Mouse (Mus musculus) stomach, embryonic 16.5 days (tissue): ENCODE data around the gene Evpl. TPM values are rescaled to one million over a fixed set of nuclear protein-coding genes. Genes with fewer than 3 reads are reported as not detected.

Experiments used
- ATAC-seq: fragments of 200-750 bp; cut with Nextera tagmentation; 2 replicates; pipeline ENCODE4 v1.8.0; 2017; ENCODE audit warnings: moderate number of reproducible peaks, moderate TSS enrichment; ENCODE audit not compliant: insufficient read depth, low FRiP score
- H3K27ac ChIP-seq: fragments of 300-500 bp; sonication (generic); 2 replicates; pipeline ENCODE4 v1.5.1; 2014; ENCODE audit warnings: low read length
- H3K27me3 ChIP-seq: fragments of 300-500 bp; sonication (generic); 2 replicates; pipeline ENCODE4 v1.6.1; 2014; ENCODE audit warnings: low read length, control low read depth, mixed read lengths; ENCODE audit not compliant: control insufficient read depth, insufficient read depth
- H3K36me3 ChIP-seq: fragments of 300-500 bp; sonication (generic); 2 replicates; pipeline ENCODE4 v1.6.1; 2014; ENCODE audit warnings: low read length; ENCODE audit not compliant: control insufficient read depth, insufficient read depth
- H3K4me1 ChIP-seq: fragments of 300-500 bp; sonication (generic); 2 replicates; pipeline ENCODE4 v1.6.1; 2014; ENCODE audit warnings: low read length, control low read depth, mixed read lengths; ENCODE audit not compliant: control insufficient read depth, insufficient read depth
- H3K4me2 ChIP-seq: fragments of 300-500 bp; sonication (generic); 2 replicates; pipeline ENCODE4 v1.6.1; 2014; ENCODE audit warnings: low read depth, low read length, mixed read lengths
- H3K4me3 ChIP-seq: fragments of 300-500 bp; sonication (generic); replicated peaks from 2 replicates; pipeline ENCODE4 v1.5.1; 2014; ENCODE audit warnings: mild to moderate bottlenecking, low read length
- H3K9ac ChIP-seq: fragments of 300-500 bp; sonication (generic); 2 replicates; pipeline ENCODE4 v1.6.1; 2014; ENCODE audit warnings: low read length
- H3K9me3 ChIP-seq: fragments of 300-500 bp; sonication (generic); replicated peaks from 2 replicates; pipeline ENCODE4 v1.6.1; 2016; ENCODE audit warnings: low read length, control low read depth; ENCODE audit not compliant: control insufficient read depth
- WGBS: fragments of 180-500 bp; shearing (Covaris S2); extraction: QIAGEN DNeasy Blood & Tissue Kit; methylation state at CpG from one replicate; pipeline ENCODE4 v1.1.7; 2014; 5-methylcytosine and 5-hydroxymethylcytosine counted together
- polyA plus RNA-seq: library from polyadenylated mRNA; unstranded; fragments of >200 nt; fragmentation: Nextera tagmentation; extraction: Ambion mirVana; gene quantifications from 2 replicates; pipeline ENCODE4 v1.2.1, GENCODE M21; 2015

Evpl gene
- polyA plus RNA-seq, 1 experiment from 2014 or later, result 19.2 TPM

DNA sequence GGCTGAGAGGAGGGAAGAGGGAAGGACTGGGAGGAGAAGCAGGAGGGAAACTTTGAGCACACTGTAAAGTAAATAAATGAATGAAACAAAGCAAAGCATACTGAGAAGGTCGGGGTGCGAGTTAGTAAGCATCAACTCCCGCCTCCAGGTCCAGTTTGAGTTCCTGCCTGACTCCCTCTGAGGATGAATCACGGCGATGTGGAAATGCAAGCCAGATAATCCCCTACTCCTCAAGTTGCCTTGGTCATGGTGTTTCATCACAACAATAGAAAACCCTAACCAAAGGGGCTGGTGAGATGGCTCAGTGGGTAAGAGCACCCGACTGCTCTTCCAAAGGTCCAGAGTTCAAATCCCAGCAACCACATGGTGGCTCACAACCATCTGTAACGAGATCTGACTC is 61.9 kb downstream of the Evpl start:
- no peak overlapping the region for H3K4me2 ChIP-seq
- no peak overlapping the region for H3K9ac ChIP-seq
- H3K27ac ChIP-seq, result no peak overlapping the region
- ATAC-seq, result no peak
- WGBS, result 78% methylated on average over 7 of the region's 7 CpGs
- no peaks in the 10 kb centered on the region for H3K9me3 ChIP-seq
- no peak overlapping the region for H3K4me3 ChIP-seq
- H3K4me1 ChIP-seq, result no peaks in the 10 kb centered on the region
- no peaks in the 10 kb centered on the region for H3K27me3 ChIP-seq
- peaks cover 10% of the 10 kb centered on the region for H3K36me3 ChIP-seq

DNA sequence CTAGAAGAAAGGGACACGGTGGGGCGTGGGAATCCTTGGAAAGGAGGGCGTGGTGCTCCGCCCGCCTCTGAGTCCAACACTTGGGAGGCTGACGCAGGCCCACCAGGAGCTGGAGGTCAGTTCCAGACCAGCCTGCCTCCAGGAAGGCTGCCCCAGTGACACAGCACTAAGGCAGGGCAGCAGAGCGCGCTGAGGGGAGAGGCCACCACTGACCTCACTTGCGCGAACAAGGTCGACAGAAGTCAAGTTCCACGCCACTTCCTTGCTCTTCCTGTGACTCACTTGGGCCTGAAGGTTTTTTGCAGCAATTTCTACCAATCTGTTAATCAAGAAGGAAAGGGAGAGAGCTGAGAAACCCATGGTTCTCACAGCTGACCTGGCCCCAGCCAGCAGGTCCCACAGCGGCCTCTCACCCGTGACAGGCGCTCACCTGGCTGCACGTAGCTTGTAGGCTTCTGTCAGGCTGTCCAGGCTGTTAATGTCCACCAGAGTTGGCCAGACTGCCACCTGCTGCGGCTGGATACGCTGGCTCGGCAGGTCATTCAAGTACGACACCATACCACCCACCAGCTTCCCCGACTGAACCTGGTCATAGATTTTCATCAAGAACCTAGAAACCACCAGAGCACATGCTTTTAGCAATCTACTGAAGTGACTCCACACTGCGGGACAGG is 63.0 kb downstream of the Evpl start:
- Histone ChIP-seq H3K4me3 (no peak overlapping the region), H3K27me3 (no peaks in the 10 kb centered on the region), H3K36me3 (peaks cover 10% of the 10 kb centered on the region), H3K27ac (no peak overlapping the region; the same call in 1 of the 2 replicates), H3K4me2 (no peak overlapping the region), H3K4me1 (no peaks in the 10 kb centered on the region), H3K9ac (no peak overlapping the region), H3K9me3 (no peaks in the 10 kb centered on the region)
- 88% methylated on average over 22 of the region's 22 CpGs for WGBS
- ATAC-seq, result no peak

DNA sequence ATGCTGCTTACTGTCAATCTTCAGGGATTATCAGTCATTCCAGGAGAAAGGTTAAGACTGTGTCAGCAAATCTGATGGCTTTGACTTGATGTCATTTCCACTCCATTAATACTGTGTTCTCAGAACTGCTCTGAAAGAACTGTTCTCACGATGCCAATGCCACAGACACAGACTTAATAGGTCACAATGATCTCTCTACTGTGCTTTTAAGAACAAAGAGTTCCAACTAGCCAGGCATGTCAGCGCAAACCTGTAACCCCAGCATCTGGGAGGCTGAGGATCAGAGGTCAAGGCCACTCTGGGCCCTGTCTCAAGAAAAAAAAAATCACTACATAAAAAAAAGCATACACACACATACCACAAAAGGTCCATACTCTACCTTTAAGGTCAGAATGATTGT is 65.9 kb downstream of the Evpl start:
- Histone ChIP-seq H3K9ac (no peak overlapping the region; the same call in 1 of the 2 replicates), H3K27ac (no peak overlapping the region), H3K27me3 (no peaks in the 10 kb centered on the region), H3K9me3 (no peaks in the 10 kb centered on the region), H3K4me3 (no peak overlapping the region), H3K4me1 (no peaks in the 10 kb centered on the region; the same call in 1 of the 2 replicates), H3K36me3 (peaks cover 4% of the 10 kb centered on the region; the same call in 1 of the 2 replicates), H3K4me2 (no peak overlapping the region)
- no peak for ATAC-seq
- 88% methylated on average over 2 of the region's 2 CpGs for WGBS

Other genes starting within 250 kb of the Evpl start
- gene Galk1, start 225.4 kb downstream of the Evpl start, polyA plus RNA-seq, result 186 and 187 TPM in 2 replicates
- 1,496 and 1,592 TPM in 2 replicates for gene H3f3b, start 210.1 kb downstream of the Evpl start, polyA plus RNA-seq
- 26.4 and 26.9 TPM in 2 replicates for gene Unk, start 207.8 kb downstream of the Evpl start, polyA plus RNA-seq
- 8.3 and 9.9 TPM in 2 replicates for gene Unc13d, start 160.1 kb downstream of the Evpl start, polyA plus RNA-seq
- gene Wbp2, start 151.1 kb downstream of the Evpl start, polyA plus RNA-seq, result 81.8 and 98.6 TPM in 2 replicates
- 22.7 and 23.1 TPM in 2 replicates for gene Trim47, start 110.9 kb downstream of the Evpl start, polyA plus RNA-seq
- 6.2 and 8.0 TPM in 2 replicates for gene Trim65, start 106.9 kb downstream of the Evpl start, polyA plus RNA-seq
- gene Mrpl38, start 99.2 kb downstream of the Evpl start, polyA plus RNA-seq, result 83.5 and 87.0 TPM in 2 replicates
- gene Fbf1, start 69.9 kb downstream of the Evpl start, polyA plus RNA-seq, result 28.0 and 31.4 TPM in 2 replicates
- gene Ten1, start 39.2 kb downstream of the Evpl start, polyA plus RNA-seq, result 74.7 and 78.2 TPM in 2 replicates
- 50.8 and 61.0 TPM in 2 replicates for gene Acox1, start 39.0 kb downstream of the Evpl start, polyA plus RNA-seq
- 85.5 and 89.4 TPM in 2 replicates for gene Srp68, start 36.1 kb upstream of the Evpl start, polyA plus RNA-seq
- gene Galr2, start 42.9 kb upstream of the Evpl start, polyA plus RNA-seq, result 0.26 and 0.45 TPM in 2 replicates
- gene Exoc7, start 69.2 kb upstream of the Evpl start, polyA plus RNA-seq, result 56.8 and 58.4 TPM in 2 replicates
- 0.39 and 0.41 TPM in 2 replicates for gene Foxj1, start 97.3 kb upstream of the Evpl start, polyA plus RNA-seq
- 5.2 TPM in 2 replicates for gene Rnf157, start 175.0 kb upstream of the Evpl start, polyA plus RNA-seq
- 30.2 and 34.8 TPM in 2 replicates for gene Ubald2, start 196.0 kb upstream of the Evpl start, polyA plus RNA-seq
- gene Qrich2, start 228.2 kb upstream of the Evpl start, polyA plus RNA-seq, result 0.20 and 0.53 TPM in 2 replicates